Mouse (Mus musculus): ENCODE measurements at regions not wholly inside any gene's neighbourhood (a gene's known extent, or its start where the extent isn't known, plus 50 kb on each side); places are given as distances from the start of the nearest gene placed in this dataset.

GRCm38 (mm10) chr4:12353337-12353856 lies 181.6 kb upstream of the Fam92a start:
- intact Hi-C loops (cut with DNase I): no loop called here
- no peak for TF ChIP-seq CTCF (IDR thresholded peaks at IDR 0.05)
- Histone ChIP-seq H3K27ac (no peak overlapping the region), H3K4me3 (no peak overlapping the region)
- no peak for DNase-seq

GRCm38 (mm10) chr4:12339236-12339635 lies 167.4 kb upstream of the Fam92a start:
- Histone ChIP-seq H3K27ac (no peak overlapping the region), H3K4me3 (no peak overlapping the region)
- intact Hi-C loops (cut with DNase I): no loop called here
- TF ChIP-seq CTCF (IDR thresholded peaks at IDR 0.05): no peak
- DNase-seq: no peak

GRCm38 (mm10) chr4:12334832-12335587 lies 163.2 kb upstream of the Fam92a start:
- TF ChIP-seq CTCF (IDR thresholded peaks at IDR 0.05): no peak
- no peak for DNase-seq
- intact Hi-C loops (cut with DNase I): no loop called here
- H3K4me3 ChIP-seq: no peak overlapping the region
- no peak overlapping the region for H3K27ac ChIP-seq

- H3K4me3 ChIP-seq: no peak overlapping the region
- intact Hi-C loops (cut with DNase I): no loop called here
These were observed 162.6 kb upstream of the Fam92a start for GRCm38 (mm10) chr4:12334429-12334828.

GRCm38 (mm10) chr4:12316024-12316423 lies 144.2 kb upstream of the Fam92a start:
- no peak for TF ChIP-seq CTCF (IDR thresholded peaks at IDR 0.05)
- intact Hi-C loops (cut with DNase I): no loop called here
- Histone ChIP-seq H3K27ac (no peak overlapping the region), H3K4me3 (no peak overlapping the region)
- no peak for DNase-seq

More at GRCm38 (mm10) chr4:12334429-12334828, 162.6 kb upstream of the Fam92a start:
- no peak overlapping the region for H3K27ac ChIP-seq
- no peak for TF ChIP-seq CTCF (IDR thresholded peaks at IDR 0.05)
- no peak for DNase-seq

GRCm38 (mm10) chr4:12308332-12308731 lies 136.5 kb upstream of the Fam92a start:
- H3K27ac ChIP-seq: no peak overlapping the region
- intact Hi-C loops (cut with DNase I): no loop called here
- TF ChIP-seq CTCF (IDR thresholded peaks at IDR 0.05): no peak
- H3K4me3 ChIP-seq: no peak overlapping the region
- no peak for DNase-seq

GRCm38 (mm10) chr4:12306618-12307565 lies 135.1 kb upstream of the Fam92a start:
- no peak overlapping the region for H3K27ac ChIP-seq
- TF ChIP-seq CTCF (IDR thresholded peaks at IDR 0.05): no peak
- intact Hi-C loops (cut with DNase I): no loop called here
- no peak overlapping the region for H3K4me3 ChIP-seq
- no peak for DNase-seq

- H3K4me3 ChIP-seq: no peak overlapping the region
- TF ChIP-seq CTCF (IDR thresholded peaks at IDR 0.05): no peak
- no peak for DNase-seq
- H3K27ac ChIP-seq: no peak overlapping the region
- intact Hi-C loops (cut with DNase I): no loop called here
These were observed 115.4 kb upstream of the Fam92a start for GRCm38 (mm10) chr4:12287079-12287686.

- H3K27ac ChIP-seq: no peak overlapping the region
- intact Hi-C loops (cut with DNase I): no loop called here
- H3K4me3 ChIP-seq: no peak overlapping the region
- no peak for TF ChIP-seq CTCF (IDR thresholded peaks at IDR 0.05)
- DNase-seq: no peak
These were observed 114.6 kb upstream of the Fam92a start for GRCm38 (mm10) chr4:12286391-12286790.

- no peak overlapping the region for H3K27ac ChIP-seq
- no peak for DNase-seq
- intact Hi-C loops (cut with DNase I): no loop called here
- no peak overlapping the region for H3K4me3 ChIP-seq
- no peak for TF ChIP-seq CTCF (IDR thresholded peaks at IDR 0.05)
These were observed 114.2 kb upstream of the Fam92a start for GRCm38 (mm10) chr4:12285983-12286382.

GRCm38 (mm10) chr4:12277949-12278348 lies 106.1 kb upstream of the Fam92a start:
- no peak for DNase-seq
- TF ChIP-seq CTCF (IDR thresholded peaks at IDR 0.05): no peak
- Histone ChIP-seq H3K4me3 (no peak overlapping the region), H3K27ac (no peak overlapping the region)
- intact Hi-C loops (cut with DNase I): no loop called here

GRCm38 (mm10) chr4:12273369-12273768 lies 101.6 kb upstream of the Fam92a start:
- Histone ChIP-seq H3K27ac (no peak overlapping the region), H3K4me3 (no peak overlapping the region)
- intact Hi-C loops (cut with DNase I): no loop called here
- DNase-seq: no peak
- TF ChIP-seq CTCF (IDR thresholded peaks at IDR 0.05): no peak

- Histone ChIP-seq H3K4me3 (no peak overlapping the region), H3K27ac (no peak overlapping the region)
- no peak for TF ChIP-seq CTCF (IDR thresholded peaks at IDR 0.05)
- DNase-seq: no peak
- intact Hi-C loops (cut with DNase I): no loop called here
These were observed 101.1 kb upstream of the Fam92a start for GRCm38 (mm10) chr4:12272914-12273313.

Data from gastrocnemius, adult 2 months (tissue).